Mouse (Mus musculus) cerebellum, postnatal 25 days (tissue): ENCODE data around the gene Ppil3.
A peak's percentile ranks its signal among the peaks of the same experiment; 100 is the strongest.

Experiments
- DNase-seq, 2 experiments: peaks; one replicate each; pipeline ENCODE4 v3.0.0; 2021; ENCODE audit warnings: mixed read lengths in 2 of 2

Gene Ppil3

DNA sequence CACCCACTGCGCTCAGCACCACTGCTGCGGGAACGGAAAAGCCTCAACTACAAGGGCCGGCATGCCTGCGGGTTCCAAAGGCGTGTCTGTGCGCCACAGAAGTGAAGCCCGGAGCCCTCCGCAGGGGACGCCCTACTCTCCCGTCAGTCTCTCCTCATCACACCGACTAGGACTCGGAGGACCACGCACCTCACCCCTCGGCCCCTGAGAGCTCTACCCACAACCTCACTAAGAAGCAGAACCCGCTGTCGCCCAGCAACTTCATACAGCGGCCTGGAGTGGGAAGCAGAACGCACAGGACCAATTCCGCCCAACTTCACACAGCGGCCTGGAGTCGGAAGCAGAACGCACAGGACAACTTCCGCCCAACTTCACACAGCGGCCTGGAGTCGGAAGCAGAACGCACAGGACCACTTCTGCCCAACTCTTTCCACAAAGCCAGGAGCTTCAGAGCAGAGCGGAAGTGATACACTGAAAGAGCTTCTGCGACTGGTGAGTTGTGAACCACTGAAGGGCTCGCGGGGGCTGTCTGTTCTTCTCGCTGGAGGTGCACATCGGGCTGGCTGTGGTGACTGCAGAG is at the start of gene Ppil3, which contains the start of gene Nif3l1:
Gene Ppil3, minus strand, starts transcription at position 344 of the 580 bp plus-strand sequence.
Gene Nif3l1, plus strand, starts transcription at position 9 of the 580 bp plus-strand sequence.
- peak; percentile 82 to 83 for DNase-seq

DNA sequence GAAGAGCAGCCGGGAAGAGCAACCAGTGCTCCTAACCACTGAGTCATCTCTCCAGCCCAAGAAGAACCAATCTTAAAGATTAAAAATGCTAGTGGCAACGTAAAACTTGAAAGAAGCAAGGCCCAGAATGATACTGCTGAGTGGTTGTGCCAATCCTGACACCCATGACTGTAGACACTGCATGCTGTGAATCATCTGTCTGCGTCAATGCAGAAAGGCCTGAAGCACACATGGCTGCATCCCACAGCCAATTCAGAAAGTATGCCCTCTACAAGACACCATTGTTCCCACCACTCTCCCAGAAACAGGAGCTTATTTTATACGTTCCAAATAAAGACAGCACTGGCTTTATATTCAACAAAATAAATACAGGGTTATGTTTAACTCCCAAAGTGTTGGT is 37.4 kb upstream of the Ppil3 start:
- DNase-seq: no peak

DNA sequence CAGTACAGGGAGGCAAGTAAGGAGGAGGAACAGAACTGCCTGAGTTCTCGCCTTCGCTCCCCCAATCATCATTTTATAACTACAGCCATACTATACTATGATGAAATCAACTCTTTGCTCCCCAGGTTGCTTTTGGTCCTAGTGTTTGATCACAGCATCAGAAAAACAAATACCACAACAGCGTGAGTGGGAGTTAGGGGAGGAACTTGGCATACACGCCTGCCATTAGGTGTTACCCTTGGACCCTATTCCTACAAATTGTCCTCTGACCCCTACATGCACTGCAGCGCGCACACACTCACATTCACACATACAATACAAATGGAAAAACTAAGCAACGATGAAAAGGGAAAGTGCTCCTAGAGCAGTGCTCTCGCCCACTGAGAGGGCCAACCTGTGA is 30.4 kb upstream of the Ppil3 start:
- DNase-seq: no peak

DNA sequence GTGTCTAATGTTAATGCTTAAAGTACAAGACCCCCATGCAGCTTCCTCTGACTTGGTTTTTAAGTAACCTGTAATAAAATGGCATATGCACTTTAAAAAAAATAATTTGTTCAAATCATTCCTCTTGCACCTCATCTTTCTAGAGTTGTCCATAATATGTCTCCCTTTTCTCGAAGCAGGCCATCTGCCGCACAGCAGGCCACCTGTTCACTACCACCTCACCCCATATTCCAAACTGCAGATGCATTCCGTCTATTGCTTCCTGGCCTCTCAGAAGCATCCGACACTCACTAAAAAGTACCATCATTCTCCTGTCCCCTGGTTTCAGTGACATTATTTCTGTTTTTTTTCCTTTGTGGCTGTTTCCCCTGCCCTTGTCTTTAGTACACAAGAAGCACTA is 20.3 kb upstream of the Ppil3 start:
- DNase-seq: peak; percentile 48 to 64

DNA sequence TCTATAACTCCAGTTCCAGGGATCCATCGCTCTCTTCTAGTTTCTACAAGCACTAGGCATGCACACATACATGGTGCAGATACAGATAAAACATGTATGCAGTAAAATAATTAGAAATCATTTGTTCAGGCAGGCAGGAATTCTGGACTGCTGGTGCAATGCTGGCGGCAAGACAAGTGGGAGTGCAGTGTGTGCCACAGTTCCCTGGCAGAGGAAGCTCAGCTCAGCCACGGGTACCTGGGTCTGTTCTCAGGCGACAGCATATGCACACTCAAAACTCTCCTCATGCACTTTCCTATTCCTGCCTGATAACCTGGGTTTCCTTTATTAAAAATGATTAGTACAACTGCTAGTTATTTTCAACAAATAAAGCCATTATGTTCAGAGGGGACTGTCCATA is 19.8 kb upstream of the Ppil3 start:
- peak; percentile 60 to 73 for DNase-seq

DNA sequence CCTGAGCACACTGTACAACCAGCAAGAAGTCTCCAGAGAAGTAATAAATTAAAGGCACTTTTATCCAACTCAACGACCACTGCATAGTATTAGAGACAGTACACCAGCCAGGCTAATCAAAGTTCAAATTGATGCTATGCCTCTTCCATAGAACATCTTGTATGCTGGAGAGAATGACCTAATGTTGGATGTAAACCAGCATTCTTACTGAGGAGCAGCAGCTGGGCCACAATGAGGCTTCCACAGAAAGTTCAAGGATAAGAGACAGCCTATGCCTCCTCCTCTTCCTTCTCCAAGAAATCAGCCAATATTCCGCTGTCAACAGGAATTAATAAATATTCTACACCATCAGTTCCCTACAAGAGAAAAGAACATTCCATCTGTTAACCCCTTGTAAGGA is 18.6 kb upstream of the Ppil3 start:
- DNase-seq: no peak

DNA sequence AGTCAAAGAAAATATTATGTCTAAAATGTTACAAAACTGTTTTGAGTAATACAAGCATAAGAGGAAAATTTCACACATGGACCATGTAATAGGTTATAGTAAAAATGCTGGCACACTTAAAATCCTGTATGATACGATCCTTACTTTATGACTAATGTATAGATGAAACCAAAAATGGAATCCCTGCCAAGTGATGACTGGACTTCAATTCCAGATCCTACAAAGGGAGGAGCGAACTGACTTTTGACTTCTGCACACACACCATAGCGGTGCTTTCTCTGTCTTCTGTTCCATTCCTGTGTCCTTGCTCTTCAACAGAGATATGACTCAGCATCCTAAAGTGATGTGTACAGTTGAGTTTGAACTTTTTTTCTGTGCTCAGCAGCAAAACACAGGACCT is 15.3 kb upstream of the Ppil3 start:
- DNase-seq: no peak

DNA sequence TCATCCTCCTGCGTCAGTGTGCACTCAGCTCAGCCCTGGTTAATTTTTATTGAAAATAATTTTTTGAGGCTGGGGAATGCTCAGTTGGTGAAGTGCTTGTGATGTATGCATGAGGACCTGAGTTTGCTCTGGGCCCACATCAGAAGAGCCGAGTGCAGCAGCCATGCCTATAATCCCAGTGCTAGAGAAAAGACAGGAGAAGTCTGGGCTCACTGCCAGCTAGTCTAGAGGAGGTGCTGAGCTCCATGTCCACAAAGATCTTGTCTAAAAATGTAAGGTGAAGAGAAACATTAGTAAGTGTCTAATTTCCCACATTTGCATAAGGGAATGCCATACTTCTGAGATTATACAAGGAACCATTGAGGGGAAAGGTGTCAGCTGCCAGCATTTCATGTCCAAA is 13.6 kb upstream of the Ppil3 start:
- peak; percentile 40 to 72 for DNase-seq

DNA sequence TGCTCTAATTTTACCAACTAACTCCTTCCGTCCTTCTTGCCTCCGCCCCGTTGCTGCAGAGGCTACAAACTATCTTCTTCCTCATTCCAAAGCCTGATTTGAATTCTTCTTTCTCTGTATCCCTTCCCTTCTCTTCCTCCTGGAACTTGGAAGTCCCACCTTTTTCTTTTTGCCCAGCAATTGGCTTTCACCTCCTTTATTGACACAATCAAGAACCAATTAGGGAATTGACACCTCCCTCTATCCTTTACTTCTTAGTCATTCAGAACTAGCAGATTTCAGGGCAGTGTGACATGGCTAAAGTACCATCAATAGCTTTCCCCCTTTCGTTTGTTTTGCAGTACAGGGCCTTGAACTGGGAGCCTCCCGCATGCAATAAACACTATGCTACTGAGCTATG is 12.9 kb upstream of the Ppil3 start:
- DNase-seq: no peak

DNA sequence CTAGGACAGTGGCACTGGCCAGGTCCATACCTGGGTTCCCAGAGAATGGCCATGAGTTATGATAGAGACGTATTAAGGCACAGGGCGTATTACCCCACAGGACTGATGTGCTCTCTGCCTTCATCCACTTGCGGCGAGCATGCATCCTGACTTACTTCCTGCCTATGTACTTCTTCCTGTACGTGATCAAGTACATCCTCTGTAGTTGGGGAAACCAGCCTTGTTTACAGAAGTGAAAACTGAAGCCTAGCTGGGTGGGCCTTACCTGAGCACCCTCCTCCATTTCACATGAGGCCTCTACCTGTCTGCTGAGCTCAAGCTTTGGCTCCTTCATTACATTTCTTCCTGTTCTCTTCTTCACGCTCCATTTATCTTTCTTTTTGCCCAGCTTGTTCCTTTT is 9.0 kb upstream of the Ppil3 start:
- no peak for DNase-seq

DNA sequence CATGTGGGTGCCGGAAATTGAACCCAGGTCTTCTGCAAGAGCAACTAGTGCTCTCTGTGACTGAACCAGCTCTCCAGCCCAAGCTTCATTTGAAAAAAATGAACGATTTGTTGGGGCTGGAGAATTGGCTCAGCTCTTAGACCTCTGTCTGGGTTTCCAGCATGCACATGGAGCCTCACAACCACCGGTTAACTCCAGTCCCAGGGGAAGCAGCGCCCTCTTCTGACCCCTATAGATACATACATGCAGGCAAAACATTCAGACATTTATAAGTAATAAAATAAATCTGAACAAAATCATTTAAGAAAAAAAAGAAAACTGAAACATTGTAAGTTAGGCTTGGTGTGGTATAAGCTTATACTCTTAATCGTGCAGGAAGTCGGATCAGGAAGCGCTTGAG is 3.1 kb upstream of the Ppil3 start:
- no peak for DNase-seq

DNA sequence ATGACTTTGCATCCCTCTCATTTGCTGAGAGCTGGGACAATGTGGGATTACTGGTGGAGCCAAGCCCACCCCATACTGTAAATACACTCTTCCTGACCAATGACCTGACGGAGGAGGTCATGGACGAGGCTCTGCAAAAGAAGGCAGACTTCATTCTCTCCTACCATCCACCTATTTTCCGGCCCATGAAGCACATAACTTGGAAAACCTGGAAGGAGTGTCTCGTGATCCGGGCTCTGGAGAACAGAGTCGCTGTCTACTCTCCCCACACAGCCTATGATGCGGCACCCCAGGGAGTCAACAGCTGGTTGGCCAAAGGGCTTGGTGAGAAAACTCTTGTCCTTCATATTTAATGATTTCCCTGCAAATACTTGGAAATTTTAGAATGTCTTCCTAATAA is 2.5 kb upstream of the Ppil3 start:
- no peak for DNase-seq

DNA sequence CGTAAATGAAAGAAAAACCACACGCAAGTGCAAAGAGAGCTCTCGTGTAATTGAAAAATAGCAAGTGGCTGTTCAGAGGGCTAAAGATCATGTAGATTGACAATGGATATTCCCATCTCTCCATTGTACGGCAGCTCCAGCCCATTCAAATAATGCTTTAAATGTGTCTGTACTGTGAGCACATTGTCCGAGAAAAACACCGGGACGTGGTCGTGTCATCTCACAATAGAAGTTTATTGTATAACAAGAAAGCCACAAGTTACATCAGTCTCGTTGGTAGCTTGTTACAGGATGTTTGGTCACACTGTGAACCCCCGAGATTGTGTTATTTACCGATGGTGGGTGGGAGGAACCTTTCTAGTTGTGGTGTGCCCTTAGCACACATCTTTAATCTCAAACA is 575 bp upstream of the Ppil3 start:
- DNase-seq: no peak

DNA sequence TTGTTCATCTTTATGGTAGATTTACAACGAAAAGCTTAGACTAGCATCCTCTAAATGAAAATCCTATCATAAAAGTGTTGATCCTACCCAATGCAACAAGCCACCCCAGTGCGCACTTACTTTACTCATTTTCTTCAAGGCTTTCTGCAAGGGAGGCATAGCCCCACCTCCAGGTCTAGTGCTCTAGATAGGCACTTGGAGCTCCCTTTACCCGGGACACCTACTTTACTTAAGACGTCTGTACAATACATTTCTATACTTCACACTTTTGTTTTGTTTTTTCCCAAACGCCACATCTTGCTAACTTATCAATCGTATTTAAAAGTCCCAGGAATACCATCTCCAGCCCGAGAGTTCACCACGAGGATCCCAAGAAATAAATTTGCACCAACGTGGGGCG is 595 bp downstream of the Ppil3 start:
- DNase-seq: no peak

DNA sequence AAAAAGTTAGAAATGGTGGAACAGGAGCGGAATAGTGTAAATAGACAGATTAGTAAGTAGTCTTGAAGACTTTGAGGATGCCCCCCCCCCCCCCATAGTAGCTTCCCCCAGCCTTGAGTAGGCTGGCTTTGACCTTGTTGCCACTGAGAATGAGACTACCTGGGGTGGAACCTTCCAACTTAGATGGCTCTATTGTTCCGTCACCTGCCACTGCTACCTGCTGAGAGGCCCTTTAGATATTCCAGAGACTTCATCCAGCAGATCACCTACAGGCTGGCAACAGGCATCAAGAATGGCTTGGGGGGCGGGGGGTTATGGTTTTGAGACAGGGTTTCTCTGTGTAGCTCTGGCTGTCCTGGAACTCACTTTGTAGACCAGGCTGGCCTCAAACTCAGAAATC is 20.7 kb downstream of the Ppil3 start:
- DNase-seq: no peak

DNA sequence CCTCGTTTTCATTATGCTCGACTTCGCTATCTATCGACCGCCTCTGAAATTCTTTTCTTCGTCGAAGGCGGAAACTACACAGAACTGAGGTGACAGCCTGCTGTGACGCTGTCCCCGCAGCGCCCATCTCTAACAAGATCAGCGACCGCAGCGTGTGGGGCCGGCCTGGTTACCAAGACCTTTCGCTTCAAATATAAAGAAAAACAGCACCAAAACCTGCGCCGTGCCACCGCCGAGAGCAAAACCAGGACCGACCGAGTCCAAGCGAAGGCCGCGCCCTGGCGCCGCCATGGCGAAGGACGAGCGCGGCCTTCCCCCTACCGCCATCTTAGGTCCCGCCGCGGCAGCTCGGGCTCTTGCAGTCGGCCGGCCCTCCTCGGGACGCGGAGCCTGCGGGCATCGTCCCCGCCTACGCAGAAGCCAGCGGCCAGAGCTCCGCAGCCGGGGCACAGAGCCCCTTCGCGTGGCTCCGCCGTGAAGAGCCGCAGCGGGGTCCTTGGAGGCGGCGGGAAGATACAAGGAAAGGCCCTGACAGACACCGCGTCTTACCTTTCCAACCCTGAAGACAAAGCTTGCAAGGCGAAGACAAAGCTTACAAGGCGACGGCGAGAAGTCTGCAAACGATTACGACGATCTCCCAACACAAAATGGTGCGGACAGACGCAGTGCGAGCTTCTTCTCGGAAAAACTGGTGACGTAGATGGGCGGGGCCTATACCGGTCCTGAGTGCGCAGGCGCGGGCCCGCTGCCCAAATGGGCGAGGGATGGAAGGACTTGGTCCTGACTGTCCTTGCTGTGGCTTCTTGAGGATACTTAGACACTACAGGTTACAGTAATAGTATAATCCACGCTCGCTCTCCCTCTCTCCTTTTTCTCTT is 21.7 kb downstream of the Ppil3 start, which contains the start of gene Clk1:
Gene Clk1, minus strand, starts transcription at position 696 of the 878 bp plus-strand sequence.
- DNase-seq: peak; percentile 99

DNA sequence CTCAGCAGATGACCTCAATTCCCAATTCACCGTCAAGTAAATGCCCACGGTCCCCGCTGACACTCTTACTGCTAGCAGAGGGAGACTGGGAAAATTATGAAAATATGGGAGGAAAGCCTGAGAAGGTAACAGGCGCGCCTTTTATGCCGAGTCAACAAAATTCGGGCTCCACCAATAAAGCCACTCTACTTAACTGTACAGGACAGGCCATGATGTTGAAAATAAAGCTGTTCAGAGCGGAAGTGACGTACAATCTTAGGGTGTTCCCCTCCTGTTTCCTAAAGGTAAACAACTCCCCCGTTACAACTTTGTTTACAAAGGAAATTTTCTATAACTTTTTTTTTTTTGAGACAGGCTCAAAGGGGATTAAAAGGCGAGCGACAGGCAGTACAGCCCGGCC is 22.4 kb downstream of the Ppil3 start:
- peak; percentile 32 to 35 for DNase-seq

DNA sequence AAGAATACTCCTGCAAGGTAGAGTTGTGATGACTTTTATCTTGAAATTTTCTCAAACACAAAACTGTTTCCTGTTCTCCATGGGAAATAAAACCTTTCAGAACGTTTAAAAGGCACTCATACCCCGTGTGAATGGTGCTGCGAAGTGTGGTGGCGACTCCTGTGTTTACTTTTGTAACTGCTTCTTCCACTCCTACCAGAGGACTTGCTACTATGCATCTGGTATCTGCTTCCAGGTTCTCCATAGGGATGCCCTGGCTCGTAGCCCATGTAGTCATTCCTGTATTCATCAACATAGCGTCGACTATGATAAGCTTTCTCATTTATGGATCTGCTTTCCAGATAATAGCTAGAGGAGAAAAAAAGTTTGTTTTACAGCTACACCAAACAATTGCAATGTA is 24.3 kb downstream of the Ppil3 start:
- DNase-seq: peak; percentile 69 to 84

DNA sequence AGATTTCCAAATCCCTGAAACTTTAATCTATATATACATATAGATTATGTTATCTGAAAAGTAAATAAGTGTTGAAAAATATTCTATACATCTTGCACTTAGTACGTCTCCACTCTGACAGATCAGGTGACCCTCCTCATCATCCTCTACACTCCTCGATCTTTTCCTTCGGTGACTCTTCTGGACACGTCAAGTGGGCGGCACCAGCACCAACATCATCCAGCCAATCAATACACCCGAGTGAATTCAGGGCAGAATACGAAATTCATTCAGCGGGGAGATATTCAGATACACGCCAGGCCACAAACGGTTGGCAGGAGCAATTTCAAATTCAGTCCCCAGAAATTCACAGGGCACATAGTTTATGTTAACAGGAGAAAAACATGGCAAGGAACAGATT is 25.3 kb downstream of the Ppil3 start:
- DNase-seq: no peak

DNA sequence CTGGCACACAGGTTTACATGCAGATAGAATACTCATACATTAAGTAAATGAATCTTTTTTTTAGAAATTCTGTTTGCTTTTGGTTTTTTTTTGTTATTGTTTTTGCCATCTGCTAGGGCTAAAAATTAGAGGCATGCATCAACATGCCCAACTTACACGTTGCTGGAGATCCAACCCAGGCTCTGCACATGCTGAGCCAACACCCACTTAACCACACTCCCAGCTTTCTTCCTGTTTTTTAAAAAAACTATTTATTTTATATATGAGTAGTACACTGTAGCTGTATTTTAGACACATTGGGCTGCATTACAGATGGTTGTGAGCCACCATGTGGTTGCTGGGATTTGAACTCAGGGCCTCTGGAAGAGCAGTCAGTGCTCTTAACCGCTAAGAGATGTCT is 29.2 kb downstream of the Ppil3 start:
- DNase-seq: no peak

DNA sequence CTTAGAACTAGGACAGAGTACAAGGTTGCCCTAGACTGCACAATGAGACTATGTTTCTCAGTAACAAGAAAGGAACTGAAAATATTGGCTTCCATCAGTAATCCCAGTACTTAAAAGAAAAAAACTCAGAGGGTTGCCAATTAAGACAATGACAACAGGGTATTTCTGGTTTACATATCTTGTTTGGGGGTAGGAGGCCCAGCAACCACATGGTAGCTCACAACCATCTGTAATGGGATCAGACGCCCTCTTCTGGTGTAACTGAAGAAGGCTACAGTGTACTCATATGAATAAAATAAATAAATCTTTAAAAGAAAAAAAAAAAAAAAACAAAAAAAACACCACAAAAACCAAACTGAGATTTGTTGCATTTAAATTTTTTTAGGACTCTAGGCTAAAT is 29.8 kb downstream of the Ppil3 start:
- DNase-seq: no peak

DNA sequence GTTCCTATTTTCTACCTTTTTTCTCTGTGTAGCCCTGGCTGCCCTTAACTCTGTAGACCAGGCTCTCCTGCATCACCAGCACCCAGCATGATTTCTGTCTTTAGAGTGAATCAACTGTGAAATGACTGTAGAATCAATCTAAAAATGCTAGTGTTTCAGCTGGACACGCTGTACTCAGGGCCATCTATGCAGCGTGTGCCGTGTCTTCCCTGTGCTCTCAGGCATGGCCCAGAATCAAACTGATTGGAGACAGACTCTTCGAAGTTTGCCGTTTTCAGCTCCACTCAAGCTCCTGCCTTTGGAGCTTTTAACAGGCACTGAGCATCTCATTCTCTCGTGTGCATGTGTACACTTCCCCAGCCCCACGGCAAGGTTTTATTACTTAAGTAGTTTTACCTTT is 34.5 kb downstream of the Ppil3 start:
- DNase-seq: no peak

DNA sequence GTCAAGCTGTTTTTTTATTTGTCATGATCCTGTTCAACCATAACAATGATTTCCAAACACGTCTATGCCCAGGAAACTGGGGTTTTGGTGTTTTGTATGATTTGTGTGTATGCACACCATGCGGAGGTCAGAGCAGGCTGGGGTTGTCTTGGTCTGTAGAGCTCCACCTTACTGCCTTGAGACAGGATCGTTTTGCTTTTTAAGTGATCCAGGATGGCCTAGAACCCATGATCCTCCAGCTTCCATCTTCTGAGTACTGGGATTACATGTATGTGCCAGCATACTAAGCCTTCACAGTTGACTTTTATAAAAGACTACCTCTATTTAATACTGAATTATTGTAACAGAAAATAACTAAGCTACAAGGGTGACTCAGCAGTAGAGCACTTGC is 35.1 kb downstream of the Ppil3 start:
- DNase-seq: no peak

DNA sequence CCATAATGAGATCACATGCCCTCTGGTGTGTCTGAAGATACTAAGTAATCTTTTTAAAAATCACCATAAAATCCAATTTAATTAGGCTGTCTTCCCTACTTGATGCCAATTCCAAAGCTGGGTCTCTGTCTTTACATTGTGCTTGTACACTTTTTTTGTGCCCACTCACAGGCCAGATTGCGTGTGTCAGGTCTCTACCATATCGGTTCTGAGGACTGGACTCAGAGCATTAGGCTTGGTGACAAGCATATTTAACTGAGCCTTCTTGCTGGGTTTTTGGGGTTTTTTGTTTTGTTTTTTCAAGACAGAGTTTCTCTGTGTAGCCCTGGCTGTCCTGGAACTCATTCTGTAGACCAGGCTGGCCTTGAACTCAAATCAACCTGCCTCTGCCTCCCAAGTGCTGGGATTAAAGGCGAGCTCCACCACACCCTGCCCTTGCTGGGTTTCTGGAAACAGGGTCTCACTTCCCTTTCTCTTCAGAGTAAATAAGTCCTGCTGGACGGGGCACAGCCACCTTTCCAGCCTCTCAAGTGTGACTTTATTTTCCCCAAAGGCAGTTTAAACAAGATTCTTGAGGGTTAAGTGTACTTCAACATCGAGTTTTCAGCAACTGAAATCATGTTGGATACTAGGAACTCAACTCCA is 35.6 kb downstream of the Ppil3 start:
- DNase-seq: no peak
